Mouse (Mus musculus) midbrain, embryonic 11.5 days (tissue): ENCODE results near the gene Dach1. TPM values are rescaled to one million over a fixed set of nuclear protein-coding genes. Genes with fewer than 3 reads are reported as not detected.

ENCODE experiments used
- ATAC-seq: fragments of 200-750 bp; cut with Nextera tagmentation; 2 replicates; pipeline ENCODE4 v1.8.0; 2017; ENCODE audit warnings: moderate TSS enrichment, moderate library complexity; ENCODE audit not compliant: low FRiP score
- DNase-seq: peaks from one replicate; pipeline ENCODE4 v3.0.0; 2015; ENCODE audit warnings: low spot score; ENCODE audit errors: missing footprints
- H3K27ac ChIP-seq: fragments of 300-500 bp; sonication (generic); 2 replicates; pipeline ENCODE4 v1.5.1; 2014; ENCODE audit warnings: low read depth, low read length
- H3K27me3 ChIP-seq: fragments of 300-500 bp; sonication (generic); 2 replicates; pipeline ENCODE4 v1.6.1; 2014; ENCODE audit warnings: mild to moderate bottlenecking, low read length, moderate library complexity, mixed read lengths; ENCODE audit not compliant: control insufficient read depth, insufficient read depth
- H3K36me3 ChIP-seq: fragments of 300-500 bp; sonication (generic); 2 replicates; pipeline ENCODE4 v1.6.1; 2014; ENCODE audit warnings: mild to moderate bottlenecking, low read length, moderate library complexity, mixed read lengths; ENCODE audit not compliant: control insufficient read depth, insufficient read depth
- H3K4me1 ChIP-seq: fragments of 300-500 bp; sonication (generic); 2 replicates; pipeline ENCODE4 v1.6.1; 2014; ENCODE audit warnings: low read length; ENCODE audit not compliant: control insufficient read depth, insufficient read depth
- H3K4me2 ChIP-seq: fragments of 300-500 bp; sonication (generic); 2 replicates; pipeline ENCODE4 v1.6.1; 2014; ENCODE audit warnings: mild to moderate bottlenecking, moderate library complexity
- H3K4me3 ChIP-seq: fragments of 300-500 bp; sonication (generic); 2 replicates; pipeline ENCODE4 v1.5.1; 2014; ENCODE audit warnings: low read depth, low read length
- H3K9ac ChIP-seq: fragments of 300-500 bp; sonication (generic); 2 replicates; pipeline ENCODE4 v1.6.1; 2014; ENCODE audit warnings: low read length
- H3K9me3 ChIP-seq: fragments of 300-500 bp; sonication (generic); 2 replicates; pipeline ENCODE4 v1.6.1; 2016; ENCODE audit warnings: low read length; ENCODE audit not compliant: control insufficient read depth
- WGBS: fragments of 180-500 bp; shearing (Covaris S2); extraction: QIAGEN DNeasy Blood & Tissue Kit; methylation state at CpG from one replicate; pipeline ENCODE4 v1.1.7; 2014; 5-methylcytosine and 5-hydroxymethylcytosine counted together
- polyA plus RNA-seq: library from polyadenylated mRNA; unstranded; fragments of >200 nt; fragmentation: Nextera tagmentation; extraction: Ambion mirVana; gene quantifications from 2 replicates; pipeline ENCODE4 v1.2.1, GENCODE M21; 2014

Gene Dach1
- polyA plus RNA-seq, 1 experiment from 2014 or later, result 24.0 TPM

DNA sequence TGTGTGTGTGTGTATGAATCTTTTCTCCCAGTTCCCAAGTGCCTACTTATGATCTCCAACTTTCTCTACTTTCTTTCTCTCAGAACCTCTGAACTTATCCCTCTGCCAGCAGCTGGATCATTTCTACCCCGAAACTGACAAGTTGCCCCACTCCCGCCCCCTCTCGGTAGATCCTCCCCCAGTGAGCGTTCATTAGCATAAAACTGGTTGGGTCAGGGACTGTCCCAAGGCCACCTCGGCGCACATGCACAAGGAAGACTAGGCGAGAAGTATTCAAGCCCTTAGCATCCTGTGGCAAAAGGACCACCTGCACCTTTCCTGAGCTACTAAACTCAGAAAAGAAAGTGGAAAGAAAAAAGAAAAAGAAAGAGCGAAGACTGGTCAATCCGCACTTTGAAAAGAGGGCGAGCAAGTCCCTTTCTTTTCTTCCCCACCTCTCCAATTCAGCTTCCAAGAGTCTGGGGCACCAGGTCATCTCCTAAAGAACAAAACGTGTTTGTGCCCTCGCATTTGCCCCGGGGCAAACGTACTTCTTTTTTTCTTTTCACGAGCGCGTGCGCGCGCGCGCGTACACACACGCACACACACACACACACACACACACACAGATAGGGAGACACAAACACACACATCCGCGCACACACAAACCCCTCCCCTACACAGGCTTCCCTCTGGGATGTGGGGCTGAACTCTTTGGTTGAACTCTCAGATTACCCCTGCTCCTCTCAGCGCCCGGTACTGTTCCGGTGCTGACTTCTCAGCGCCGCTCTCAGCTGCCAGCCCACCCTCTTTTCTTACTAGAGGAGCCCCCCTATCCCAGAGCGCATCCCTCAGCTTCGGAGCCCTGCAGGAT lies 2.2 kb downstream of the Dach1 start:
- WGBS, result under 1% methylated on average over 33 of the region's 33 CpGs
- H3K4me2 ChIP-seq, result peak overlapping the region; percentile 60
- peak; percentile 54 for ATAC-seq

DNA sequence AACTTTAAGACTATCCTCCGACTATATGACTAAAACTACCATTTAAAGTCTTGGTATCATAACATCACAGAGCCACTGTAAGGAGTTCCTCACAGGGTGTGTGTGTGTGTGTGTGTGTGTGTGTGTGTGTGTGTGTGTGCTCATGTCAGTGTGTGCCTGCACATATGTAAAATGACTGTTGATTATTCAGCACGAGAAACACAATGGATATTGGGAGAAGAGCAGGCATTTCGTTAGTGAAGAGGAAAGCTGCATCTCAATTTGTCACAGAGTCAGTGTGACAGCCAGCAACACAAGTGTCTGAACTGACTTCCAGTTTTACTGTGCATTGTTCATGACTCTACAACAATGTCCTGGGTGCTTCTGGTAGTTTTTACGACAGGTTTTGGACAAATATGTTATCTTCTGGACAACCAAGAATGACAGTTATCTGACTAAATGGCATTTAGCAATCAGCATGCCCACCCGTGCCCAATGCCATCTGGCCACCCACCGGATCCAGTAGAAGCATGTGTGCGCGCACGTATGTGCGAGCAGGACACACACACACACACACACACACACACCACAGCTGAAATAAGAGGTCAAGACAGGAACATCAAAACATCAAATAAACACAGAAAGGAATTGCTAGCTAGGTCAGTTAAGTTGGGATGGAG lies 3.1 kb downstream of the Dach1 start:
- WGBS, result 68% methylated on average over 10 of the region's 10 CpGs

More for the DNA sequence above, 2.2 kb downstream of the Dach1 start:
- peak; percentile 97 for DNase-seq
- H3K9me3 ChIP-seq, result no peaks in the 10 kb centered on the region
- peaks cover 19% of the 10 kb centered on the region for H3K4me1 ChIP-seq
- peak overlapping the region; percentile 95 for H3K9ac ChIP-seq
- H3K36me3 ChIP-seq, result no peaks in the 10 kb centered on the region
- H3K27me3 ChIP-seq, result no peaks in the 10 kb centered on the region
- H3K4me3 ChIP-seq, result peak overlapping the region; percentile 94
- H3K27ac ChIP-seq, result peak overlapping the region; percentile 93

DNA sequence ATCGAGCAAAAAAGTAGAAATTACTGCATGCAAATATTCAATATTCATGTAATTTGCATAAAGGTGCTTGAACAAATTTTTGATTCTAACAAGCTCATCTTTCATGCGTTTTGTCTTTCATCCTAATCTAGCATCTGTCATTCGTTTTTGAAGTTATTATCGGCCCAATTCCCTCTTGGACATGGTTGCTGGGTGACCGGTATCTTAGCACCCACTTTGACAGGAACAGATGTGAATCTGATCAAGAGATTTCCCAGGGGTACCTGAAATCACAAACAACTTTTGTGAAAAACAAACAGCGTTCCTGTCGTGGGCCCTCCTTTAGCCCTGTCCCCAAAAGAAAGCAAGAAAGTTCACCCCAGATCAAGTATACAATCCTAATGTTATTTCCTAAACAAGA lies 12.8 kb downstream of the Dach1 start:
- Histone ChIP-seq H3K9ac (no peak overlapping the region), H3K27ac (no peak overlapping the region), H3K4me2 (no peak overlapping the region), H3K4me1 (peaks cover 17% of the 10 kb centered on the region), H3K4me3 (no peak overlapping the region), H3K36me3 (no peaks in the 10 kb centered on the region), H3K9me3 (no peaks in the 10 kb centered on the region), H3K27me3 (no peaks in the 10 kb centered on the region)
- ATAC-seq (peak; percentile 40), DNase-seq (peak; percentile 90)
- 39% methylated on average over 7 of the region's 7 CpGs for WGBS

More for the DNA sequence above, 3.1 kb downstream of the Dach1 start:
- Histone ChIP-seq H3K9ac (peak overlapping the region; percentile 95), H3K27me3 (no peaks in the 10 kb centered on the region), H3K27ac (peak overlapping the region; percentile 35; the same call in 1 of the 2 replicates), H3K4me2 (peak overlapping the region; percentile 60), H3K9me3 (no peaks in the 10 kb centered on the region), H3K36me3 (no peaks in the 10 kb centered on the region), H3K4me3 (peak overlapping the region; percentile 94), H3K4me1 (peaks cover 13% of the 10 kb centered on the region)
- ATAC-seq (no peak), DNase-seq (peak; percentile 87)

DNA sequence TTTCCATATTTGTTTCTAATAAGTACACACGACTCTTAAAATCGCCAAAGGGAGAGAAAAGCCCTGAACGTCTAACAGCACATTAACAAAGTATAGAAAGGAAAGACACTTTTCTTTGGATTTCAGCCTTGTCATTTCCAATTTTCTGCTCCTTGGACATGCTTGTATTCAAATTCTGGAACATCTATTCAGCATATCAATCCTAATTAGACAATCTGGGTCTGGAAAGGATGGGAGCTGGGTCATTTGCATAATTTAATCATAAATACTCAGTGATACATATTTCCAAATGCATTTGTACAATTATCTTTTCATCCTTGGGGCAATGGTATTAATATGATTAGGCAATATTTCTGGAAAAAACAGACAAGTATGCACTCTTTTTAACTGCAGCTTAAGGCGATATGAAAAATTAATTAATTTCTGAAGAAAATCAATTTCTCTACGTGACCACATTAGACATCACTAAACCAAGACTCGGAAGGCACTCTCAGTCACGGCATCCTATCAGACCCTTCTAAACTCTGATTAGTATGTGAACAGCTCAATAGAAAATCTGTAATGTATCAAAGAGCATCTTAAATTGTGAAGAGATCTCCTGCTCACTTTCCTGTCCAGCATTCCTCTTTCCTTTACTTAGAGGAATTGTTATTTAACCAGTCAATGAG lies 13.7 kb downstream of the Dach1 start:
- H3K4me3 ChIP-seq, result no peak overlapping the region
- peaks cover 17% of the 10 kb centered on the region for H3K4me1 ChIP-seq
- H3K27me3 ChIP-seq, result no peaks in the 10 kb centered on the region
- no peak overlapping the region for H3K9ac ChIP-seq
- no peaks in the 10 kb centered on the region for H3K9me3 ChIP-seq
- no peak for DNase-seq
- peak overlapping the region; percentile 15; the same call in 1 of the 2 replicates for H3K4me2 ChIP-seq
- no peaks in the 10 kb centered on the region for H3K36me3 ChIP-seq
- peak overlapping the region; percentile 48; the same call in 1 of the 2 replicates for H3K27ac ChIP-seq
- peak; percentile 36; the same call in 1 of the 2 replicates for ATAC-seq
- WGBS, result 63% methylated on average over 7 of the region's 7 CpGs

DNA sequence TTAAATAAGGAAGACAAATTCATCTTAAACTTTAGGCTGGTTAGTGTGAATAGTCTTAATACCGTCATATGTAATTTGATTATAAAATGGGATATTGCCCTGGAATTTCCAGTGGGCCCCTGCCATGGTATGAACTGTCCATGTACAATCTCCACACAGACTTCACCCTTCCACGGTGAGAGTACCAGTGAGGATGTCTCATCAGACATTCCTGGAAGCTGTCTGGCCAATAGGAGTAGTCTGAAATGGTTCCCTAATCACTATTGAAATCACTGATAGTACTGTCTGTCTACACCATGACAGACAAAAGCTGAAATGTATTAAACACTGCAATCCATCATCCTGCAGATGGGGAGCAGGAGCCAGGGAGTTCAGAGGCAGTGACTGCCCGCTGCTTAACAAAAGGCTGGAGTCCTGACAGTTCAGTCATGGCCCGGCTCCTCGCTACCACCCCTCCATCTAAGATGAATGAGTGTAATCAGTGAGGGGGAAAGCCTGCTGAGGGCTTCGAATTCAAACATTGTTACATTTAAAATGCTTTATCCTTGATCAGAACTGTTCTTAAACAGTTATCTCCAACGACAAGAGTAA lies 14.6 kb downstream of the Dach1 start:
- peak; percentile 89 for DNase-seq

DNA sequence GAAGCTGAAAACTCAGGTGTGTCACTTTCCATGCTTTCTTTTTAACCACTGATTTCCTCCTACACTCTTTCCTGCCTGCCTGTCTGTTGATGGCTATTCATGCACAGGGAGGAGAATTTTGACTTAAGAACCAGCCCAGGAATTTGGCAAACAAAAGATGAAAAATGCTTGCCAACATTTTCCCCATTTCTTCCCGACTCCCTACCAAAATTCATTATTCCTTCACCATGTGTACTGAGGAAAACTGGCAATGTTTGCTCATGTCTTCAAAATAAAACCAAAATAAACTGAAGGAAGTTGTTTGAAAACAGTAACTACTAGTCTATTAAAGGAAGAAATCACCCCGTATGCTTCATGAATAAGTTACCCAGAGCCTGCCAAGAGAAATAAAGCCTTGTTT lies 27.8 kb downstream of the Dach1 start:
- no peaks in the 10 kb centered on the region for H3K27me3 ChIP-seq
- no peak overlapping the region for H3K27ac ChIP-seq
- no peak overlapping the region for H3K4me2 ChIP-seq
- no peak overlapping the region for H3K9ac ChIP-seq
- H3K9me3 ChIP-seq, result no peaks in the 10 kb centered on the region
- WGBS, result 79% methylated on average over 2 of the region's 2 CpGs
- no peak overlapping the region for H3K4me3 ChIP-seq
- ATAC-seq (no peak), DNase-seq (no peak)
- H3K4me1 ChIP-seq, result peaks cover 2% of the 10 kb centered on the region; the same call in 1 of the 2 replicates
- no peaks in the 10 kb centered on the region for H3K36me3 ChIP-seq

More for the DNA sequence above, 14.6 kb downstream of the Dach1 start:
- H3K36me3 ChIP-seq, result no peaks in the 10 kb centered on the region
- no peak overlapping the region for H3K4me2 ChIP-seq
- H3K27me3 ChIP-seq, result no peaks in the 10 kb centered on the region
- whole genome bisulfite sequencing, result 34% methylated on average over 7 of the region's 7 CpGs
- ATAC-seq, result peak; percentile 74
- no peak overlapping the region for H3K27ac ChIP-seq
- H3K4me1 ChIP-seq, result peaks cover 17% of the 10 kb centered on the region
- H3K9ac ChIP-seq, result no peak overlapping the region
- no peak overlapping the region for H3K4me3 ChIP-seq
- no peaks in the 10 kb centered on the region for H3K9me3 ChIP-seq

DNA sequence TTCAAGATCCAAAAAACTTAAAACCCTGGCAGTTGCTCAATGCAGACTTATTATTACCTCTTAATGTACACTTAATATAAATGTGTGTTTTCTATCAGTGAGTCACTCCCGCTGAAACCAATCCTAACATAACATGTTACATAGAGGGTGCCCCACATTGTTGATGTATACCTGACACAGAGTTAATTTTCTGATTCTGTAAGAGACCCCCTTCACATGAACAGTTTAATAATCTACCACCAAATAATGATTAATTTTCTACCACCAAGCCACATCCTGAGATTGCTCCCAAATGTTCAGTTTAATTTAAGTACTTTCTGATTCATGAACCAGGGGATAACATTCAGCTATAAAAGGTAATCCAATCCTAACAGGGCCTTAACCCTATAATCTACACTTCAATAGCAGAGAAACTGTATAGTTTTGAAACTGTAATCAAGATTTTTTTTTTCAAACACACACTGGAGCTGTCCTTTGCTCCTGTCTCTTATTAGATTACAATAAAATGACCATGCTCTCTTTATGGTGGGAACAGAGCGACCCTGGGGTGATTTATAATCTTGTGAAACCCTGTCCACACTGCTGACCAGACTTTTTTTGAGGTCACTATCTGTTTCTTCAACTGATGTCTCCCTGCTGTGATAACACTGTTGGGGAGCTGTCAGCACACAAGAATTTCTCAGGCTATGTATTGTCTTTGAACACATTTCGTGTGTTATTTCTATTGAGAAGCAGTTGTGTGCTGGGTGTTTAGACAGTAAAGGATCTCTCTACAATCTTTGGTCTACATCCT lies 30.5 kb downstream of the Dach1 start:
- ATAC-seq (no peak), DNase-seq (no peak)
- 50% methylated on average over 3 of the region's 3 CpGs for WGBS
- Histone ChIP-seq H3K27ac (no peak overlapping the region), H3K9ac (no peak overlapping the region), H3K4me1 (peaks cover 2% of the 10 kb centered on the region; the same call in 1 of the 2 replicates), H3K4me3 (no peak overlapping the region), H3K9me3 (no peaks in the 10 kb centered on the region), H3K36me3 (no peaks in the 10 kb centered on the region), H3K27me3 (no peaks in the 10 kb centered on the region), H3K4me2 (no peak overlapping the region)

DNA sequence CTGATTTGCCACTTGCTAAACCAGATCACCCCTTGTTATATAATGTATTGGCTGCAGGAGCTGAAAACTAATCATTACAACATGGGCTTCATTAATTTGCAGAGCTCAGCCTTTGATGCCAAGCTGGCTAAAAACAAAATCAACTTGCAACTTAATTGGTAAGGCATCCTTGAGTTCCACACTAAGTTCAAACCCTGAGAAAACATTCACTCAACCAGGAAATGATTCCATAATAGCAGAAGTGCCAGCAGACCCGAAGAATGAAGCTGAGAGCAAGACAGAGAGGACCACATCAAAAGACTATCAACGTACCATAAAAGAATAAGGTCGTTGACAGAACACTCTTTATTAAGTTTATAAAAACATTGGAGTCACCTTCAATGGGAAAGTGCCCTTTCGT lies 35.0 kb downstream of the Dach1 start:
- no peak for ATAC-seq
- no peak overlapping the region for H3K4me2 ChIP-seq
- DNase-seq, result no peak
- peaks cover 2% of the 10 kb centered on the region; the same call in 1 of the 2 replicates for H3K4me1 ChIP-seq
- H3K9ac ChIP-seq, result no peak overlapping the region
- no peaks in the 10 kb centered on the region for H3K36me3 ChIP-seq
- H3K9me3 ChIP-seq, result no peaks in the 10 kb centered on the region
- H3K4me3 ChIP-seq, result no peak overlapping the region
- no peak overlapping the region for H3K27ac ChIP-seq
- no peaks in the 10 kb centered on the region for H3K27me3 ChIP-seq
- 64% methylated on average over 4 of the region's 4 CpGs for WGBS
